In genomic region chr12:105836196-105836595, GRCm38 (mm10) we compare ENCODE assay signal across 9 mouse cellular contexts. TPM values are rescaled to one million over a fixed set of nuclear protein-coding genes. Genes with fewer than 3 reads are reported as not detected.
DNase-seq lines count a peak whose midpoint lies in the region; ATAC-seq and TF ChIP-seq lines count a peak whose summit lies in the region.
"Had no signal": no experiment of that assay in that cellular context is flagged by ENCODE, and none has a peak within 500 bp of the region (broad histone marks: within the 10 kb centered on the region; RNA-seq: fewer than 3 reads in every experiment).

No protein-coding gene starts in this region.

- H3K9ac ChIP-seq in liver, embryonic 11.5 days (ENCODE audit: low read depth, low read length) = no peak overlapping the region
- H3K9ac ChIP-seq: liver, embryonic 15.5 days had no signal

- H3K36me3 ChIP-seq in liver, embryonic 11.5 days (ENCODE audit: control insufficient read depth, insufficient read depth, low read length) = peaks cover 44% of the 10 kb centered on the region

- no peak for ATAC-seq in liver, embryonic 11.5 days (replicated peaks; ENCODE audit: low FRiP score)
- no peak for ATAC-seq in Patski

- no peaks in the 10 kb centered on the region for H3K9me3 ChIP-seq in liver, embryonic 11.5 days (ENCODE audit: control insufficient read depth, low read length)
- H3K9me3 ChIP-seq: liver, embryonic 15.5 days had no signal

- no peak overlapping the region for H3K4me2 ChIP-seq in liver, embryonic 11.5 days
- H3K4me2 ChIP-seq: liver, embryonic 15.5 days had no signal

- no peaks in the 10 kb centered on the region for H3K4me1 ChIP-seq in liver, embryonic 11.5 days (replicated peaks; ENCODE audit: control insufficient read depth, insufficient read depth, low read length)

- intact Hi-C loops in gastrocnemius, postnatal 14 days (cut with DNase I; ENCODE audit: low total_unique reads) = loop anchor here (5.0 kb wide), 1 partner anchor 126 kb away; no protein-coding TSS in a partner anchor

- CTCF ChIA-PET in Patski (lab: Charles Lee) = interaction anchor here (1.2 kb wide), 1 partner anchor 232 kb away, joined by 3 read pairs; no protein-coding TSS in a partner anchor

- DNase-seq in cerebellum, postnatal 10 days = peak; percentile 66 to 73
- no peak for DNase-seq in cerebellum, adult 9-11 months
- peak; percentile 19 for DNase-seq in liver
- DNase-seq in liver, embryonic 11.5 days (ENCODE audit: low spot score) = no peak
- DNase-seq in Patski (ENCODE audit: low read depth, low spot score) = no peak
- DNase-seq in kidney, postnatal 4 days = peak; percentile 61 to 67
- DNase-seq in gastrocnemius, postnatal 14 days = no peak
- DNase-seq in frontal cortex, postnatal 25 days (ENCODE audit: low spot score in 2 of 2) = no peak

- no peaks in the 10 kb centered on the region for H3K27me3 ChIP-seq in liver, embryonic 11.5 days (replicated peaks; ENCODE audit: control insufficient read depth, insufficient read depth, low read length)
- H3K27me3 ChIP-seq in Patski = no peaks in the 10 kb centered on the region
- H3K27me3 ChIP-seq: liver, embryonic 15.5 days had no signal

- no peak overlapping the region for H3K4me3 ChIP-seq in liver, embryonic 11.5 days (ENCODE audit: low read depth, low read length)
- H3K4me3 ChIP-seq: liver, embryonic 15.5 days had no signal

- POLR2A ChIA-PET in Patski (lab: Charles Lee) = no interaction called here

- in situ Hi-C loops in Patski (cut with MboI; ENCODE audit: low pct_unique_long_range_greater_than_20kb) = no loop called here

- TF ChIP-seq CTCF in Patski (IDR thresholded peaks at IDR 0.05) = peak; percentile 68

- H3K27ac ChIP-seq in liver, embryonic 11.5 days (ENCODE audit: low read depth, low read length) = no peak overlapping the region
- H3K27ac ChIP-seq: liver, embryonic 15.5 days had no signal

- 80% methylated on average over 2 of the region's 2 CpGs for WGBS in liver, embryonic 11.5 days

RNA-seq across cellular contexts. Expression of gene Papola, which starts 51.7 kb away (rescaled TPM):
- polyA plus RNA-seq in liver, embryonic 11.5 days (2014; fragmentation: Nextera tagmentation; extraction: Ambion mirVana) = 178 and 192 TPM in 2 replicates
- 117 TPM for polyA plus RNA-seq in Patski (2021)
- 10 to 100 TPM; 64.5 to 70.9 TPM for total RNA-seq in gastrocnemius, postnatal 14 days (2021)

Comparison
In these comparisons a context has a peak if more than half of its experiments do, and no peak if none do; other contexts are left out.
1. DNase-seq: peak in cerebellum, postnatal 10 days (2 of 2), liver (single experiment) and kidney, postnatal 4 days (2 of 2); none in cerebellum, adult 9-11 months (single experiment), liver, embryonic 11.5 days (single experiment), Patski (single experiment), gastrocnemius, postnatal 14 days (single experiment) and frontal cortex, postnatal 25 days (0 of 2).